Mouse (Mus musculus) T-helper 17 cell (primary cell): ENCODE data around the gene Ptprs.
"Not testable (repeated sequence)": the region's sequence is repeated elsewhere in the genome, so short reads cannot be mapped to it uniquely, and the experiment has no call there.

ENCODE experiments used
- in situ Hi-C, 2 experiments: fragments of 300-600 bp; cut with MboI, MseI; formaldehyde crosslinking; loops; 1 replicate in 1 of 2; 2 replicates in 1 of 2; pipeline ENCODE4 v1.15.1; 2025; ENCODE audit warnings: high pct_unique_total_duplicates in 2 of 2

Ptprs gene

DNA sequence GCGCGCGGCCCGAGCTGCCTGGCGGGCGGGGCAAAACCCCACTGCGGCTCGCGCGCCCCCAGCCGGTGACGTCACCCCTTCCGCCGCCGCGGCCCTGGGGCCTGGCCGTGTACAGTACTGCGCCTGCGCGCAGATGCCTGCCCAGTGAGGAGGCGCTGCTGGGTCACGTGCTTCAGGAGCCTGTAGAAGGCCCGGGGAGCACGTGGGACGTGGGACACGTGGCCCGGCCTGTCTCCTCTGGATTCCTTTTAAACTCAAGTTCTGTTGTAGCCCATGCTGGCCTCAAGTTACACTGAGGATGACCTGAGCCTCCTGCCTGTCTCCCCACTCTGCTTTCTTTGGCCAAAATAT, at the start of gene Ptprs:
Ptprs (minus strand) TSS at position 82 of the 351 bp plus-strand sequence.
- in situ Hi-C loops = no loop called here

DNA sequence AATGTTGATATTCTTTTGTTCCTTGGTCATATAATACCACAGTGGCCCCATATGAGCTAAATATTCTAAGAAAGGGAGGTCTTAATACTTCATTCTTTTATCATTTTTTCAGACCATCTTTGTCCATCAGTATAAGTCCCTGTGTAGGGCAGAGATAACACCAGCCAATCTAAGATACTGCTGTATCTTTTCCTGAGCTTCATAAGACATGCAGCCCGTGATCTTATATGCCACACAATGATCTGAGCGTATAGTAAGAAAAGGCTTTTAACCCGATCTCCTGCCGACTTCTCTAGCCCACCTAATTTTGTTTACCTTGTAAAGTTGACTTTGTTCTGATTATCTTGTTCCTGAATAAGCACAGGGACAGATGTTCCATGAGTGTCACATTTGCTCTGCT, 48.7 kb upstream of the Ptprs start:
- in situ Hi-C loops = no loop called here

GRCm38 (mm10) chr17:56522744-56523143, 46.5 kb upstream of the Ptprs start:
- in situ Hi-C loops = no loop called here

DNA sequence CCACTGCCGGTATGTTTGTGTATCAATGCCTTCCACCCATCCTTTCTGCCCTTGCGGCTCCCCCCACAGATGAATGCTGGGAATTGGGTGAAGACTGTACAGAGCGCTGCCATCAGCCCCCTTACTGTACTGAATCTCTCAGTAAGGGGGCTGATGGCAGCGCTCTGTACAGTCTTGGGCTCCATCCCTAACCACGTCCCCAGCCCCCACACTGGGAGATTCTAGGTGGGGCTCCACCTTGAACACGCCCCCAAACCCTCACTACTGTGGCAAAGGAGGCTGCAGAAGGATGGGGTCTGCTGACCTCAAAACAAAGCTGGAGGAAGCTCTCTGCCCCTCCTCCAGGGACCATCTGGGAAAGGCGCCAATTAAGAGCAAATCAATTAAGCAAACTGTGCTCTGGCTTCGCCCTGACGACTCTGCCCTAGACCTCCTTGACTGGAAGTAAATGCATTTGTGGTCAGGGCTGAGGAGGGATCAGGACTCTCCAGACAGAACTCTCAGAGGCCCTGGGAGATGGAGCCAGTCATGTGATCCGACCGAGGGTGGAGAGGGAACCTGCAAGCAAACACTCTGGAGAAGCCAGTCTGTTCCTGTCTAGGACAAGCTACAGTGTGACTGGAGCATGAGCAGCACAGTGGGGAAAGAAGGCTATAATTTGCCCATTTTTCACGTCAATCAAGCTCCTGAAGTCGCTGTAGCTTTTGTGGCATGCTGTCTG, 39.6 kb upstream of the Ptprs start:
- in situ Hi-C loops = no loop called here

GRCm38 (mm10) chr17:56514916-56515315, 38.6 kb upstream of the Ptprs start:
- in situ Hi-C loops = no loop called here

GRCm38 (mm10) chr17:56514330-56514729, 38.0 kb upstream of the Ptprs start:
- in situ Hi-C loops = no loop called here

DNA sequence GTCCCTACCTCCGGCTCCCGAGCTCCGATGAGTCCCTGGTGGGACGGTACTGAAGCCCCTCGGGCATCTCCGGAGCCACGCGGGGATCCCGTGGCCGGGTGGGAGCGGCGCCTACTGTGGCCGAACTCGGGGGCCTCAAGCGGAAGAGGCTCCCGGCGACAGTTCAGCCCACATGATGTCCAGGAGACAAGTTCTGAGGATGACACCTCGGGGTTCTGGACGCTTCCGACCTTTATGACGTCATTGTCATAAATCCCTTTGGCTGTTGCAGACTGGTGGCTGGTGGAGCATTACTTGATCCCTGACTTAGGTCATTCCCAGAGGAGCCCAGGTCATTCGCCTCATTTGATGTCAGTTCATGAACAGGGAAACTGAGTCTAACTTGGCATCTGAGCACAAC, 36.0 kb upstream of the Ptprs start, which contains the start of gene Znrf4:
Znrf4 (minus strand) TSS at position 122 of the 400 bp plus-strand sequence.
- in situ Hi-C loops = no loop called here

DNA sequence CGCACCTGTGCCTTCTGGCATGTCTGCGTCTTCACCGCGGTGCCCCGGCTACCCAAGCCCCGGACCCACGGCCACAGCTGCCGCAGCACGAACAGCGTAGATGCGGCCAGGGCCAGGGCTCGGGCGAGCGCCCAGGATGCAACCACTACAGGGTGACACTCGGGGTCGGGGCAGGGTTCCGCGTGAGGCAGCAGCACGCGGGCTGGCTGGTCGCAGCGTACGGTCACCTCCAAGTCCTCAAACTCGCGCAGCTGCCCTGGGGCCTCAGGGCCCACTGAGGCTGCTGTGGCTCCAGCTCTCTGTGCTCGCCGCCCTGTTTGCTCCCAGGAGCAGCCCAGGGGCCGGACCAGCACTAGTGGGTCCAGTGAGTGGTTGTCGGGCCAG, 35.4 kb upstream of the Ptprs start:
- in situ Hi-C loops = no loop called here

DNA sequence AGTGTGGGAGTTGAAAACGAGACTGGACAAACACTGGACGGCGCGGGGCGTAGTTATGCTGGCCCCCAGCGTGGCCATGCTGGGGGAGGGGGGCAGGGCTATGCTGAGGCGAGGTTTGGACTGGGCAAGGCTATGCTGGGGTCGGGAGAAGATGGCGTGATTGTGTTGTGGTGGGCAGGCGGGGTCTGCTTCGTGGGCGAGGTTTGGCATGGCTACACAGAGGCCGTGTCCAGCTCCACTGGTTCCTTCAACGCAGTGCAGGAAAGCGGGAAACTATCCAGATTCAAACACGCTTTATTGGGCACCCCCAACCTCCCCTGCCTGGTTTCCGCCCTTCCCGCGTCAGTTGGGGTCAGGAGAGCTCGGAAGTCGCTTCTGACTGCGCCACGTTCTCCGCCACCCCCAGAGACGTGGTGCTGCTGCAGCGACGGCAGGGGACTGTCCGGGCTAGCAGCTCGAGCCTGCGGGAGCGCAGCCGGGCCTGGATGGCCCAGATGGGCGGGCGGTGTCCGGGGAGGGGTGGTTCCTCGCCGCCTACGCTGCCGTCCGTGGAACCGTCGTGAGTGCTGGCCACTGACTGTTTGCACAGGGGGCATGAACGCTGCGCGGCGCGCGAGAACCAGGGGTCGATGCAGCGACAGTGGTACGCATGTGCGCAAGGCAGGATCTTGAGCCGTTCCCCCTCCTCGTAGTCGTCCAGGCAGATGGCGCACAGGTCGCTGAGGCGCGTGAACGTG, 34.9 kb upstream of the Ptprs start:
- in situ Hi-C loops = no loop called here

DNA sequence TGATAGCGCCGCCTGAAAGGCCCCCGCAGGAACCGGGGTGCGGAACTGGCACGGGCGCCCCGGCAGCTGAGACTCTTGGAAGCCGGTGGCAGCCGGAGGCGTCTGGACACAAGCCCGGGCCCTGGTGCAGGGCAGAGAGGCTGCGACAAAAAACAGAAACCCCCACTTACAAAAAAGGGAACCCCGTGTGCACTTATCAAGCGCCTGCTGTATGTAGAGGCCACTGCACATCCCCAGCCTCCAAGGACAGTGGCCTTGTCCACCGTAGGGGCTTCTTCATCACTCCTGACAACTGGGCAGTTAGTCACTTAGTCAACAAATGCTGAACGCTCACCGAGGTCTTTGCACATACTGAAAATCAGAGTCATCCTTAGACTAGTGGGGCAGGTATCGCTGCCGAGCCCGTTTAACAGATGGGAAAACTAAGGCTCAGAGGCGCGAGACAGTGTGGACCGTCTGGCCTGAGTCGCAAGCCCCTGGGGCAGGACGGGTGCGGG, 34.2 kb upstream of the Ptprs start:
- in situ Hi-C loops = no loop called here

DNA sequence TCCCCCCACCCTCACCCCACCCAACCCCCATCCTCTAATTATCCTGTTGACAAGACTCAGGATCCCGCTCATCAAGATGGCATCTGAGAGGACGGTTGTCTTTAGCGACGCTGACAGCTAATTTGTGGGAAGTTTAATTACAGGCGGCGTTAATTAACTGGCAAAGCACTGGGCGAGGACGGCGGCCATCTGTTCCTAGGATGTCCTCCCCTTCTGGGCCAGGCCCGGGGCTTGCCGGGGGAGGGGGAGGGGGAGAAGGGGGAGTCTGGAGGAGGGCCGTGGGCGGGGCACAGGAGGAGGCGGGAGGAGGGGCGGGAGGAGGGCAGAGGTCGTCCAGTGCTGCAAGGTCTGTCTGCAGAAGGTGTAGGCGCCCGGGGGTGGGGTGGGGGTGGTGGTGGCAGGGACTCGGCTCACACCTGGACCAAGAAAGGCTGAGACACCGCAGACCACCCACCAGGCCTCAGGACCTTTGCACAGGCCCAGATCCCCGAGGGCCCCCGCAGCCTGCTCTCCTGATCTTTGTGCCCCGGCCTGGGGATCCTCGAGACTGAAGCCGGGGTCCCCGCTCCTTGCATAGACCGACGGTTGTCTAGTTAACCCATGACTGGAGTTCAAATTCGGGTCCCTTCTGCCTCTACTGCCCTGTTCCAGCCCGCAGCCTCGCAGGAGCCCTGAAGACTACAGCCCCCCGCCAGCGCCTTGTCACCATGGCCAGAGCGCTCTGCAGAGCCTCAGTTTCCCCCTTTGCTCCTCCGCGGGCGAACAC, 33.6 kb upstream of the Ptprs start:
- in situ Hi-C loops = no loop called here

DNA sequence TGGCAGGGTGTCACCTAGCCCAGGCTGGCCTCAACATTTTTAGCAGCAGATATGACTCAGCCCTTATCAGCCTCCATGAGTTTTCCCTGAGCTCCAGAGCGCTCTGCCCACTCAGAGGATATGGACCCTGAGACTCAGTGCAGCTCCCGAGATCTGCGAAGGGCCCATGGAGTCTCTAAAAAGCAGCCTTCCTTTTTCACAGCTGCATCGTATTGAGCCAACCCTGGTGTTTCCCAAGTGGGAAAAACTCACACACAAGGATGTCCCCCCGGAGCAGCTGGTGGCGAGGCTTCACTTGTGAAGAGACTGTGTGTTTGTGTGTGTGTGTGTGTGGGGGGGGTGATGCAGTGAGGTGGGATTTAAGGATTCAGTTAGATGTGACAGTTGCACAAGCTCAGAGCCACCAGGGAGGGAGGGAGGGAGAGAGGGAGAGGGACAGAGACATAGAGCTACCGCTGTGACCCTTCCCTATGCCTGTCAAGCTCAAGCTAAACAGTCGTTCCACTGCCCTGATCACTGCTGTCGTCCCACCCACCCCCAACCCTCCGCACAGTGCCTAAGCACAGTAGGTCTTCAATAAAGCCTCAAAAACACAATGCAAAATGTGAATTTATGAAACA, 32.8 kb upstream of the Ptprs start:
- in situ Hi-C loops = no loop called here

DNA sequence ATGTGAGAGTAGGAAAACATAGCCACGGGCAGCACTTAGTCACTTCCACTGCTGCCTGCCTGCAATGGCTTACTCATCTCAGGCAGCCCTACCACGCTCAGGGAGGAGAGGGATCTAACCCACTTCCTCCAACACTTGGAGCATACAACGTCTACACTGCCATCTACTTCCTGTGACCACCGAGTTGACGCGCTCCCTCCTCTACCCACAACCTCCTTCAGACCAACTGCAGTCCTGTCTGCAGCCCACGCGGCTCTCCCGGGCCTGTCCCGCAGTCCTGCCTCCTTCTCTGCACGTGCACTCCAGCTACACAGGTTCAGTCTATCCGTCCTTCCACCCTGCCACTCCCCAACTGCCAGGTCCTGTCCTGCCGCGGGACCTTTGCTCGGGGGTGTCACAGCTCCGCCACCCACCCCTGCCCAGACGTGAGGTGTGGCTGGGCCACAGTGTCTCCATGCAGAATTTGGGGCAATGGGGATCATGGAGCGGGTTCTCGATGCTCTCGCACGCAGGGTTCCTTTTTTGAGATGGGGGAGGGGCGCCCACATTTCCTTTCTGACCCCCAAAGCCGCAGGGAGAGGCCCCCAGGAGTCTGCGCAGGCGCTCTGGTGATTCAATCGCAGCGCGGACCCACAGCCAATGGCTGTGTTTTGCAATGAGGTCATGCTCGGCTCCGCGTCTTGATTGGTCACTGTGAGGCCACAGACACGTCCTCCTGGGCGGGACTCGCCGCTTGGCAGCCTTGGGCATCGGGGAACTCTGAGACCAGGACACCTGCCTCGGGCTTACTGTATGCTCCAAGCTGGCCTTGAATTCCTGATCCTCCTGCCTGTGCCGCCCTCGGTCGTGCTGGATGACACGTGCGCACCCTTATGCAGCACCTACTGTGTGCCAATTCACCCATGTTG, 31.1 kb upstream of the Ptprs start:
- in situ Hi-C loops = no loop called here

DNA sequence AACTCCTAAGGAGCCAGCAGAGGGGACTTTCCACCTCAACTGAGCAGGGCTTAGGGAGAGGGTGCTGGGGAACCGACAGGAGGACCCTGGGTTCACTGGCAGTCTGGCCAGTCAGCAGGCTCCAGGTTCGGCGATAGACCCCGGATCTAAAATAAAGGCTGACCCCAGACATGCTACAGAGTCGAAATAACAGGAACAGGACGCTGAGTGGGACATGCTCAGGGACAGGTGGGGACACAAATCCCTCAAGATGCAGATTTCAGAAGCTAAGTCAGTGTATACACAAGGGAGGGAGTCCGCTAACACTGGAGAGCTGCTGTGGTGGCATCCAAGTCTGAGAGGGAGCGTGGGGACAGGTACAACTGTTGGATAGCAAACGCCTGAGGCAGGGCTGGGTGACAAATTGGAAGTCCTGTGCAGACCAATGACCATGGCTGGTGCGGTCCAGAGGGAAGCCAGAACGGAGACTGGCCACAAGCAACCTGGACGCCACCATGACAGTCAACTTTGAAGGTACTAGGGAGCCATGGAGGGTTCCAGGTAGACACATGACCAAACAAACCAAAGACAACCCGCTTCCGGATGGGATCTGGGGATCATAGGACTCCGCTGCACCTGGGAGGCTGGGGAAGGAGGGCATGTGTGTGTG, 30.3 kb upstream of the Ptprs start:
- in situ Hi-C loops = no loop called here

DNA sequence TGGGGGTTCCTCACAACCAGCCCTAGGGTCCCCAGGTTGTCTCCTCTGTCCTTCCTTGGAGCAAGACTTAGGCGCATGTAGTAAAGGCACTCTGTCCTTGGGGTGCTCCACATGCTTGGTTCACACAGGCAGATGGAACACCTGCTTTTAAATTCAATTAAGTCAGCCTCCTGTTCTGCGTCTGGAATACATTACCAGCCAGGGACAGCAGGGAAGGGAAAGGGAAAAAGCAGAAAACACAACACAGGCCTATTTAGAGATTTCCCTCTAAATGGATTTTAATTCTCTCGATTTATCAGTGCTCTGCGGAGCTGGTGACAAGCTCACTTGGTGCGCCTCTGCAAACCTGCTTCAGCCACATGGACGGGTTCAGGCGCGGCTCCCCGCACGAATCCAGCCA, 29.1 kb upstream of the Ptprs start:
- in situ Hi-C loops = no loop called here

GRCm38 (mm10) chr17:56502526-56502925, 26.2 kb upstream of the Ptprs start:
- in situ Hi-C loops = no loop called here

DNA sequence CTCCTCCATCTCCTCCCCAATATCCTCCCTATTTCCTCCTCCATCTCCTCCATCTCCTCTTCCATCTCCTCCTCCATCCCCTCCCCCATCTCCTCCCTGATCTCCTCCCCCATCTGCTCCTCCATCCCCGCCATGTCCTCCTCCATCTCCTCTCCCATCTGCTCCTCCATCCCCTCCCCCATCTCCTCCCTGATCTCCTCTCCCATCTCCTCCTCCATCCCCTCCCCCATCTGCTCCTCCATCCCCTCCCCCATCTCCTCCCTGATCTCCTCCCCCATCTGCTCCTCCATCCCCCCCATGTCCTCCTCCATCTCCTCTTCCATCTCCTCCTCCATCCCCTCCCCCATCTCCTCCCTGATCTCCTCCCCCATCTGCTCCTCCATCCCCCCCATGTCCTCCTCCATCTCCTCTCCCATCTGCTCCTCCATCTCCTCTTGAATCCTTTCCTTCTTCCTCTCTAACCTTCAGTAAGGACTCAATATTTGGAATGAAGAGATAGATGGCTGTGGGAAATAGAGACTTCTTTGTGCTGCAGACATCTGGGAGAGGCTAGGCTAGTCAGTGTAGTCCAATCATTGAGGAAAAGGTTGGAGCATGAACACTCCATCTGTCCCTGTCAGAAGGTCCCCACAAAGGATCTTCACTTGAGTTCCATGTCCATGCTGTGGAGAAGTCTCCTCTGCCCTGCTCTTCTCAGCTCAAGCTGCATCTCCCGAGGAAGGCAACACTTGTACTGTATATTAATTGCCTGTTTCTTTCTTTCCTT, 25.5 kb upstream of the Ptprs start:
- in situ Hi-C loops = not testable (repeated sequence)

DNA sequence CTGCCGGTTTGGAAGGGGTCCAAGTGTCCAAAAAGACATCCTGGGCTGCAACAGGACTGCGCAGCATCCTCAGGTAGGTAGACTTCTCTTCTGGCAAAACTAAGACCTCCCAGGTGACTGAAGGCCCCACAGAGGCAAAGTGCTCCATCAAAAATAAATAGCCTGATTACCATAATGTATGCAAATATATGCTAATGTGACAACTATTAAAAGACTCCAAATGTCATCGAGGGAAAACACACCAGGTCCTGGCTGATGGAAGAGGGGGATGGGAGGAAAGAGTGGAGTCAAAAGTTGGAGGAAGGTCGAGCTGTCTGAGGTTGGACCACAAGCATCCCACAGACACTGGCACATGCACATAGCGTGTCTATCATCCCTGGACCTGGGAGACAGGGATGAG, 22.9 kb upstream of the Ptprs start:
- in situ Hi-C loops = loop anchor here in 1 of 2 experiments (5.0 kb wide), 1 partner anchor 38 kb away; no protein-coding TSS in a partner anchor

GRCm38 (mm10) chr17:56494480-56494879, 18.2 kb upstream of the Ptprs start:
- in situ Hi-C loops = no loop called here
